Mouse (Mus musculus): ENCODE results near the gene Xkr7. TPM values are rescaled to one million over a fixed set of nuclear protein-coding genes. Genes with fewer than 3 reads are reported as not detected.

The Xkr7 gene
- polyA plus RNA-seq (2012; rRNA removed) = 0.06 and 0.16 TPM in 2 replicates

- Histone ChIP-seq H3K36me3 (ENCODE audit: control insufficient read depth, insufficient read depth, low read length) (no peaks in the 10 kb centered on the region), H3K27me3 (ENCODE audit: control insufficient read depth, insufficient read depth, low read length) (peaks cover 7% of the 10 kb centered on the region; the same call in 1 of the 2 replicates), H3K4me3 (ENCODE audit: control insufficient read depth, insufficient read depth, low read length) (no peak within 1 kb of the TSS), H3K4me1 (replicated peaks; ENCODE audit: control insufficient read depth, insufficient read depth, low read length) (peaks cover 6% of the 10 kb centered on the region), H3K27ac (ENCODE audit: control insufficient read depth, insufficient read depth, low read length) (no peak within 1 kb of the TSS)
- DNase-seq = peak; percentile 22
- TF ChIP-seq CTCF (IDR thresholded peaks at IDR 0.05; ENCODE audit: borderline replicate concordance, control insufficient read depth, extremely low read depth, insufficient read depth, low read length, poor library complexity) (no peak), POLR2A (IDR thresholded peaks at IDR 0.05; ENCODE audit: control insufficient read depth, extremely low read depth, insufficient read depth, low read length, poor library complexity) (no peak)
- WGBS = 4% methylated on average over 52 of the region's 54 CpGs
These were observed at the start of gene Xkr7 for GRCm38 (mm10) chr2:153031126-153032082. Gene Xkr7, plus strand, starts transcription at chr2:153031852.

GRCm38 (mm10) chr2:152985582-152985981 is 46.1 kb upstream of the Xkr7 start:
- no peak for DNase-seq
- 10% methylated on average over 1 of the region's 1 CpGs for WGBS
- H3K27ac ChIP-seq (ENCODE audit: control insufficient read depth, insufficient read depth, low read length) = no peak overlapping the region
- no peak for TF ChIP-seq POLR2A (IDR thresholded peaks at IDR 0.05; ENCODE audit: control insufficient read depth, extremely low read depth, insufficient read depth, low read length, poor library complexity)
- no peak for TF ChIP-seq CTCF (IDR thresholded peaks at IDR 0.05; ENCODE audit: borderline replicate concordance, control insufficient read depth, extremely low read depth, insufficient read depth, low read length, poor library complexity)
- no peaks in the 10 kb centered on the region; the same call in 1 of the 2 replicates for H3K27me3 ChIP-seq (ENCODE audit: control insufficient read depth, insufficient read depth, low read length)
- no peaks in the 10 kb centered on the region for H3K36me3 ChIP-seq (ENCODE audit: control insufficient read depth, insufficient read depth, low read length)
- H3K4me1 ChIP-seq (replicated peaks; ENCODE audit: control insufficient read depth, insufficient read depth, low read length) = peaks cover 3% of the 10 kb centered on the region; the same call in 1 of the 2 replicates
- H3K4me3 ChIP-seq (ENCODE audit: control insufficient read depth, insufficient read depth, low read length) = no peak overlapping the region

DNA sequence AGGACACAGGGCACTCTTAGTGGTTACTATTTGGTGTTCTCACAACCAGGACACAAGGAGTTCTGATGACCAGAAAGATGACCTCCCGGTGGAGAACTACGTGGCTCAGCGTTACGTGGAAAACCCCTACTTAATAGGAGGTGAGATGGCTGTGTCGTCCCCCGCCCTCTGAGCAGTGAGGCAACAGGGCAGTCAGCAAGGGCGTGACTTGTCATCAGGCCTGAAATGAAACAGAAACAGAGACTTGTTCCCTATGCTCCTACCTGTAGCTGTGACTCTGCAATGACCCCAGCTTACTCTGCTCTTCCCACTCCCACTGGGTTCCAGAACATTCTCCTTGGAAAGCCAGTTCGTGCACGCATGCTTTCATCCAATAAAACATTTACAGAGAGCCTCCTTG is 40.1 kb upstream of the Xkr7 start:
- H3K4me1 ChIP-seq (replicated peaks; ENCODE audit: control insufficient read depth, insufficient read depth, low read length) = peaks cover 3% of the 10 kb centered on the region; the same call in 1 of the 2 replicates
- 93% methylated on average over 9 of the region's 9 CpGs for WGBS
- DNase-seq = no peak
- no peaks in the 10 kb centered on the region; the same call in 1 of the 2 replicates for H3K27me3 ChIP-seq (ENCODE audit: control insufficient read depth, insufficient read depth, low read length)
- no peak overlapping the region for H3K4me3 ChIP-seq (ENCODE audit: control insufficient read depth, insufficient read depth, low read length)
- no peaks in the 10 kb centered on the region for H3K36me3 ChIP-seq (ENCODE audit: control insufficient read depth, insufficient read depth, low read length)
- no peak overlapping the region for H3K27ac ChIP-seq (ENCODE audit: control insufficient read depth, insufficient read depth, low read length)
- no peak for TF ChIP-seq CTCF (IDR thresholded peaks at IDR 0.05; ENCODE audit: borderline replicate concordance, control insufficient read depth, extremely low read depth, insufficient read depth, low read length, poor library complexity)
- TF ChIP-seq POLR2A (IDR thresholded peaks at IDR 0.05; ENCODE audit: control insufficient read depth, extremely low read depth, insufficient read depth, low read length, poor library complexity) = no peak

DNA sequence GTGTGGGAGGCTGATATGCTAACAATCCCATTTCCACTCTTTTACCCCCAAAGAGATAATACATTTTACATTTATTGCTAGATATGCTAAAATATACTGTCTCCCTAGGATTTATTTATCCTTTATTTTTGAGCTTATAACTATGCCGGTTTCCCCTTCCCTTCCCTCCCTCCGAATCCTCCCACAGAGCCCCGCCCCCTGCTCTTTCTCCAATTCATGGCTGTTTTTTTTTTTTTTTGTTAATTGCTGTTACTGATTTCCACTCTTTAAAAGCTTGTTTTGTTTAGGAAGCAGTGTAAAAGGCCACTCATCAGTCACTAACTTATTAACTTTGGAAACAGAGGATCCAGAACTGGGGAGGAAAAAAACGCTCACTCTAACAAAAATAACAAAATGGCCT is 34.6 kb upstream of the Xkr7 start:
- H3K27ac ChIP-seq (ENCODE audit: control insufficient read depth, insufficient read depth, low read length) = no peak overlapping the region
- H3K4me3 ChIP-seq (ENCODE audit: control insufficient read depth, insufficient read depth, low read length) = no peak overlapping the region
- 0 out of 2 replicates have a peak, but pooled peaks cover 1% of the 10 kb centered on the region for H3K4me1 ChIP-seq (replicated peaks; ENCODE audit: control insufficient read depth, insufficient read depth, low read length)
- no peaks in the 10 kb centered on the region for H3K36me3 ChIP-seq (ENCODE audit: control insufficient read depth, insufficient read depth, low read length)
- TF ChIP-seq CTCF (IDR thresholded peaks at IDR 0.05; ENCODE audit: borderline replicate concordance, control insufficient read depth, extremely low read depth, insufficient read depth, low read length, poor library complexity) = no peak
- TF ChIP-seq POLR2A (IDR thresholded peaks at IDR 0.05; ENCODE audit: control insufficient read depth, extremely low read depth, insufficient read depth, low read length, poor library complexity) = no peak
- H3K27me3 ChIP-seq (ENCODE audit: control insufficient read depth, insufficient read depth, low read length) = no peaks in the 10 kb centered on the region
- WGBS = 85% methylated on average over 4 of the region's 4 CpGs
- DNase-seq = no peak

DNA sequence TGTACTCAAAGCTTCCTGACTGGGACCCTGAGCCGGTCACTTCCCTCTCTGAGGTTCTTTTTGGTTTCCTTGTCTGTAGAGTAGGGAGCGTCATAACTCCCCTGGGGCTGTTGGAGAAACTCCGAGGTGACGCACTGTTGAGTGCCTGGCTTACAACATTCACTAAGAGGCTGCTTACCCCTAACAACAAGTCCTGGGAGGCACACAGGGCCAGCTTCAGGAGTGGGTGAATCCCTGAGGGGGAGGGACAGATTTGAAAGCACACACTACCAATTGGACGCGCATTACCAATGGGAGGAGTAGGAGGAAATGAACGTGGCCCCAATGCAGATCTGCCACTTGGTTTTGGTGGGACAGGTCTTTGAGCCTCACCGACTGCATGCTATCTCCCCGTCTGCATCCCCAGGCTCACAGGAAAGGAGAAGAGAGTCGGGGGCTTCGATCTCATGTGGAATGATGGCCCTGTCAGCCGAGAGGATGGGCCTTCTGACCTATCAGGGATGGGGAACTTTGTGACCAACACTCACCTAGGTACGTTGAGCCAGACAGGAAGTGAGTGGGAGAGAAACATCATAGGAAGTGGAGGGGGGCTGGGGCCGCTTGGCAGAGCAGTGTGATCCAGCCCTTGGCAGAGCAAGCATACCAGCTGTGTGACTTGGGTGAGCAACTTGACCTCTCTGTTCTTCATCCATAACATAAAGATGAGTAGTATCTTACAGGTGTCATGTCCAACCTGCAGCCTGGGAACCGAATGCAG is 29.0 kb upstream of the Xkr7 start:
- Histone ChIP-seq H3K27ac (ENCODE audit: control insufficient read depth, insufficient read depth, low read length) (no peak overlapping the region), H3K4me3 (ENCODE audit: control insufficient read depth, insufficient read depth, low read length) (peak overlapping the region; percentile 26; the same call in 1 of the 2 replicates), H3K4me1 (replicated peaks; ENCODE audit: control insufficient read depth, insufficient read depth, low read length) (peaks cover 17% of the 10 kb centered on the region), H3K27me3 (ENCODE audit: control insufficient read depth, insufficient read depth, low read length) (no peaks in the 10 kb centered on the region), H3K36me3 (ENCODE audit: control insufficient read depth, insufficient read depth, low read length) (0 out of 2 replicates have a peak, but pooled peaks cover under 1% of the 10 kb centered on the region)
- peak; percentile 18 for DNase-seq
- TF ChIP-seq CTCF (IDR thresholded peaks at IDR 0.05; ENCODE audit: borderline replicate concordance, control insufficient read depth, extremely low read depth, insufficient read depth, low read length, poor library complexity) (no peak), POLR2A (IDR thresholded peaks at IDR 0.05; ENCODE audit: control insufficient read depth, extremely low read depth, insufficient read depth, low read length, poor library complexity) (no peak)
- WGBS = 19% methylated on average over 15 of the region's 15 CpGs
